Mouse (Mus musculus) testis, postnatal 10 days (tissue): ENCODE data around the gene Elovl5.

Experiments
- DNase-seq: peaks from one replicate; pipeline ENCODE4 v3.0.0; 2021; ENCODE audit warnings: low spot score

Gene Elovl5

GRCm38 (mm10) chr9:77954981-77955380 lies 37.8 kb downstream of the Elovl5 start:
- DNase-seq = no peak

DNA sequence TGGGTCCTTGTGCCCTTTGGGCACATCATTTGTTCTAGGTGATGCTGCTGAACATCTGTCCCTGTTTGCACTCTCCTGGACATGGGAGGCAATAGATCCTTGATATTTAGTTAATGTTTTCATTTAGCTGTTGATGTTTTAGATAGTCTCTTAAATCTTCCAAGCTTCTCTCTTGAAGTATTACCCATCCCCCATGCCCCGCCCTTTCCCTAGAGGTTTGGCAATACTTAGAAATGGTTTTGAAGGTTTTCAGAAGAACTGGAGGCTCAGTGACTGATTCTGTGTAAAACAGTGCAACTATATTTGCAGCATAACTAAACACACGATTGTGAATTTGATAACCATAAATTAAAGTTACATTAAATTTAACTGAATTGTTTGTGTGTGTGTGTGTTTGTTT lies 38.3 kb downstream of the Elovl5 start:
- no peak for DNase-seq

DNA sequence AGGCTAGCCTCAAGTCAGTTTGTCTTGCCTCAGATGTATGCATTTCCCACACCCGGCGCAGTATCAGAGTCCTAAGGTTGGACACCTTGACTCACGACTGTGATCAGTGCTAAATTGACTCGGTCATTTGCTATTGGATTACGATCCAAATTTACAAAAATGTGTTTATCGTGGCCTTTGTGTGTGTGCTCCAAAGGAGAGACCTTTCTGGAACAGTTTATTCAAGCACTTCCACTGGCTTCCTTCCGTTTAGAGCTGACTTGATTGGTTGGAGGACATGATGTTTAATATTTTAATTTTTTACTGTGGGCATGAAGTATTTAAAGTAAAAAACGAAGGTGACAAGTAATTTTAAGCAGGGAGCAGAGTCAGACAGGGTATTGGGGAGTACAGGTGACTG lies 38.8 kb downstream of the Elovl5 start:
- DNase-seq = no peak

DNA sequence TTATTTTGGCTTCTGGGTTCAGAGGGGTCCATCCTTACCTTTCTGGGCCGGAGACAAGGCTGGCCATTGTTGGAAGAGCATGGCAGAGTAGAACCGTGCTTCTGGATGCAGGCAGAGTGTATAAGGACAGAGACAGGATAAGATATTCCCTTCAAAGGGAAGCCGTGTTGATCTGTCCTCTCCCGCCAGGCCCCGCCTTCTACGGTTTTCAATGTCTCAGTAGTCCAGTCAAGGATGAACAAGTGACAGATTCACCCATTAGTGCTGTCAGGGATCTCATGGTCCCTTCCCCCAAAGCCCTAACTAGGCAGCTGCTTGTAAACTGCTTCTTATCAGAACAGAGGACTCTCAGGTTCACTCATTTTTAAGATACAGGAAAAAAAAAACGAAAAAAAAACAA lies 41.2 kb downstream of the Elovl5 start:
- DNase-seq = no peak

DNA sequence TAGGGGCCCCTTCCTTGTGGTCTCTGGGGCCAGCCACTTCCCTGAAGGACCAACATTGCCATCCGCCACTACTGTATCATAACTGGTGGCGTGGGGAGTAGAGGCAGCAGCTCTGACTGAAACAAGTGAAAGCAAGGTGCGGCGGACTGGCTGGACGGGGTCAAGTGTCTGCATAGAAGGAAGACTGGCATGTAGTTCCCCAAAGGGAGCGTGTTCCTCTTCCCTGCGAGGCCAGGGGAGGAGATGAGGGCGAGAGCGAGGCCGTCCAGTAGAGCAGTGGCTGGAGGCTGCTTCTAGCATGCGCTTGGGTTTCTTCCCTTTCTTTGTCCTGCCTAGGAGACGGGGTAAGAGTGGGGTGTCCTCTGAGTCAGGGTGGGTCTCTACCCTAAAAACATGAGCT lies 42.6 kb downstream of the Elovl5 start:
- no peak for DNase-seq

- DNase-seq = no peak
Observed at GRCm38 (mm10) chr9:77961350-77961749, 44.2 kb downstream of the Elovl5 start.

- no peak for DNase-seq
Observed at GRCm38 (mm10) chr9:77964084-77964483, 46.9 kb downstream of the Elovl5 start.

- no peak for DNase-seq
Observed at GRCm38 (mm10) chr9:77965287-77965686, 48.1 kb downstream of the Elovl5 start.

- no peak for DNase-seq
Observed at GRCm38 (mm10) chr9:77965768-77966552, 48.8 kb downstream of the Elovl5 start.

- no peak for DNase-seq
Observed at GRCm38 (mm10) chr9:77966861-77967260, 49.7 kb downstream of the Elovl5 start.

DNA sequence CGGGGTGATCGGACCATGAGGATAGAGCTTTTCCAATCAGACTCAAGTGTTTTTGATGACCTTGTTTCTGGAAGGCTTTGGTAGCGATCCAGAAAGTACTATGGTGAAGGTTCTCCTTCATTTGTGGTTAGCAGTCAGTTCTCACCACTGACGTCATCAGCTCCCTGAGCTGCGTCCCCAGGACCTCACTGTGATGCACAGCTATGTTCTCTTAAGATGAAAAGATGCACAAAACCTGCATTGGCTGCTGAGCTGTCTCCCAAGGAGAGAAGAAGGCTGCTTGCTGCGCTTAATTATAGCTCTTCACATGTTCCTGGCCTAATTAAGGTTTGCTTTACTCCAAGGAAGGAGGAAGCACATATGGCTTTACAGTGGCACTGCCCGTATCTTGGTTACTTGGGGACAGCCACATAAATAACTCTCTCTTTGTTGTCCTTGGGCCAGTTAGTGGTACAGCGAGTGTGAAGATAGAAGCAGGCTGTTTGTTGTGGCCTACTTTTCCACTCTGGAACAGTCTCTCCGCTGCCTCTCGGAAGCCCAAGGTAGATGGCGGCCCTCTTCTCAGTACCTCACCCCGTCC lies 50.5 kb downstream of the Elovl5 start:
- no peak for DNase-seq

DNA sequence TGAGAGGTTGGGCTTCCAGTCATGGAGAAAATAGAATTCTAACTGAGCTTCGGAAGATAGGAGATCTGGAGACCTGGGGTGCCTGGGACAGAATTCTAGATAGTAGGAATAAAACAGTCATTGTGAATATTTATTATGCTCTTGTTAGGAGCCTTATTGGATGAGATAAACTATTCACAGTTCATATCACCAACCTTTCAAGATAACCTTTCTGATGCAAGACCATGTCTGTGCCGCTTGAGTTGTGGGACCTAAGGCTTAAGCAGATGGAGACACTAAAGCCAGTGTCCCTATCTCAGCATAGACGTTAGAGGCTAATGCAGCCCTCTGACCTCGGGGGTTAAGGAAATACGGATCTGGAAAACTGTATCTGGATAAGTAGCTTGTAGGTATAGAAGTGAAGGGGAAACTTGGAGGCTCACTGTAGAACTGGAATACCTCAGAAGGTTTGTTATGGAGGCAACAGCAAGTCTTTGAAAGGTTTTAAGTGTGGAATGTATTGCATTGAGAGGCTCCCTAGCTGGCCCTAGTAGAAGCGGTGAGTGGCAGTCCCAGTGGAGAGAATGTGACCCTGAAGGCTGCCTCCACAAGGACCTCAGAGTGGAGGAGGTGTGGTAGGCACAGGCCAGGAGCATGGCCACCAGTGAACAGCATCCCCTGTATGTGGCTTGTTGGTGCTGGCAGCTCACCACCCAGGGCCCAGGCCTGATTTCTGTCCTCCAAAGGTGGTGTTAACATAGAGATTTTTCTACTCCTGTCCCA lies 52.2 kb downstream of the Elovl5 start:
- no peak for DNase-seq

- peak; percentile 33 for DNase-seq
Observed at GRCm38 (mm10) chr9:77979000-77979399, 61.8 kb downstream of the Elovl5 start.

DNA sequence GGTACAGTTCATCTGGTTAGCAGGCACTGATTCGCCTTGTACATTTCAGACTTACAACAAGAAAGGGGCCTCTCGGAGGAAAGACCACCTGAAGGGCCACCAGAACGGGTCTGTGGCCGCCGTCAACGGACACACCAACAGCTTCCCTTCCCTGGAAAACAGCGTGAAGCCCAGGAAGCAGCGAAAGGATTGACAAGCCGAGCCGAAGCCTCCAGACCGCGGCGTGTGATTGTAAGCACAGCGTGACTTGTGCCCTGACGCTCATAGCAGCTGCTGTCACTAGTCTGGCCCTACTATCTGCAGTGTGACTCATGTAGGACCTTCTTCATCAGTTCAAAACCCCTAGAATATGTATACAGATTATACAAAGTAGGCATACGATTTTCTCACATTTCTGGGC lies 65.5 kb downstream of the Elovl5 start:
- DNase-seq = peak; percentile 34

GRCm38 (mm10) chr9:77983521-77983920 lies 66.4 kb downstream of the Elovl5 start:
- no peak for DNase-seq

DNA sequence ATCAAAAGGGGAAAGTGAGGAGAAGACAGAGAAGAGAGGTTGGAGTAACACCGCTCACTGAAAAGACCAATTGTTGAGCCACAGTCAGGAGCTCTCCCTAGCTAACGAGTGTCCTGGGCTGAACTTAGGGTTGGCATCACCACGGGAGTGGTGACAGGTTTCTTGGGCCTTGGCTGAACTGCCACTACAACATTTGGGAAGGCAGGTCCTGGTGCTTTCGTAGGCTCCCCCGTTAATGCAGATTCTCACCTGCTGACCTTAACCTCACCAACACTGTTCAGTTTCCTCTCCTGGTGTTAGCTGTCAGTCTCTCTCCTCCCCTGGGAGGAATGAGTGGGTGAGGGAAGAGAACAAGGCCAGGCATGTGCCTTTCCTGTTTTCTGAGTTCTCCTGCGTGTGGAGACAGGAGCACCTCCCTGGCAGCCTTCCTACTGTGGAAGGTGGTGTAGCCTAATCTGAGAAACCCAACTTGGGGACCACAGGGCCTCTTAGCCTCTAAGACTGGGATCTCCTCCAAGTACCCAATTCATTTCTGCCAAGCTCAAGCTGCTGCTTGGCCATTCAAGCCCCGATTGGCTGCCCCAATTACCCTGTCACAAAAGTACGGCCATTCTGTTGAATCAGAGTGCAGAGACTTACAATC lies 69.1 kb downstream of the Elovl5 start:
- peak; percentile 33 for DNase-seq

GRCm38 (mm10) chr9:77989626-77990025 lies 72.5 kb downstream of the Elovl5 start:
- DNase-seq = peak; percentile 41

DNA sequence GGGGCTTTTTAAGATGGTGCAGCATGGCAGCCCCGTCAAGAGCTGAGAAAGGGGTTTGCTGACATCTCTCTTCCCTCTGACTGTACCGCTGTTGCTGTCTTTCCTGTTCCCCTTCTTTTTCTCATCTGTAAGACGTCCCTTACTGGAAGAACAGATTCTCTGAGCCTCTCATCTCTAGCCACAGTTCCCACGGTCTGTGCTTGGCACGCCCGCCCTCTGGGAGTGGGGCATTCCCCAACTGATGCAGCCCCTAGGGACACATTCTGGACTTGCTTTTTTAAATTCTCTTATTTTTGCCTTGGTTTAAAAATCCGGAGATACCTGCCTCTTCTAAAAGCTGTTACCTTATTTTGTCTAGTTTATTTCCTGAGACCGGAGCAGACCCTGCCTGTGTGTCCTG lies 73.1 kb downstream of the Elovl5 start:
- DNase-seq = peak; percentile 34

- DNase-seq = no peak
Observed at GRCm38 (mm10) chr9:77991650-77992049, 74.5 kb downstream of the Elovl5 start.

DNA sequence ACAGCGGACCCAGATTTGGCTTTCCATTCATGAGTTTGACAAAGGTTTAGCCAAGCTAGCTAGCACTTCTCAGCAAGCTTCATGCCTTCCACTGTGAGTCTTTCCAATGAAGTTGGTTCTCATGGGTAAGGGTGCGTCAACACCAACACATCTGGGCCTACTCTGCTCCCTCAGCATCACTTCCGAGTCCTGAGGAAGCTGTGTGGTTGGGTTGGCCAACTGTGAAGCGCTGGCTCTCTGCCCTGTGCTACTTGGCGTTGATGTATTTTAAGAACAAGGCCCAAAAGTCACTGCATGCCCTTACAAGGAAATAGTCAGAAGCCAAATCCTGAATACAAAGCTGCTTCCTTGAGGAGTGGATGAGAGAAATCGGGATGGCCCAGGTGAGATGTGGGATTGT lies 75.1 kb downstream of the Elovl5 start:
- peak; percentile 44 for DNase-seq

DNA sequence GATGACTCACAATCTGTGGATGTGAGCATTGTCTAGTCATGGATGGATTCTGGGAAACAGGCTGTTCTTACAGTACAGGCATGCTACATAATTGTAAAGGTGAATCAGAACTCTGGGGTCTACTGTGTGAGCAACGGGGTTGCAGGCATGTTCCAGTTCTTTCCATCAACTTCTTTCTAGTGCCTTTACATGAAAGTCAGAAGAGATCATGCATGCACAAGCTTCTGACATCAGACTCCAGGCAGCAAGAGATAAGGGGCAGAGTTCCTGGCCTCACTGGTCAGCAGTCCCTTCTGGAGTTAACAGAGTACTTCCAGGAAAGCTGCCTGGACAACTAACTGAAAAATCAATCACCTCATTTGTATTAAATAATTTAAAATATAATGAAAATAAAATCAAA lies 75.9 kb downstream of the Elovl5 start:
- DNase-seq = no peak

DNA sequence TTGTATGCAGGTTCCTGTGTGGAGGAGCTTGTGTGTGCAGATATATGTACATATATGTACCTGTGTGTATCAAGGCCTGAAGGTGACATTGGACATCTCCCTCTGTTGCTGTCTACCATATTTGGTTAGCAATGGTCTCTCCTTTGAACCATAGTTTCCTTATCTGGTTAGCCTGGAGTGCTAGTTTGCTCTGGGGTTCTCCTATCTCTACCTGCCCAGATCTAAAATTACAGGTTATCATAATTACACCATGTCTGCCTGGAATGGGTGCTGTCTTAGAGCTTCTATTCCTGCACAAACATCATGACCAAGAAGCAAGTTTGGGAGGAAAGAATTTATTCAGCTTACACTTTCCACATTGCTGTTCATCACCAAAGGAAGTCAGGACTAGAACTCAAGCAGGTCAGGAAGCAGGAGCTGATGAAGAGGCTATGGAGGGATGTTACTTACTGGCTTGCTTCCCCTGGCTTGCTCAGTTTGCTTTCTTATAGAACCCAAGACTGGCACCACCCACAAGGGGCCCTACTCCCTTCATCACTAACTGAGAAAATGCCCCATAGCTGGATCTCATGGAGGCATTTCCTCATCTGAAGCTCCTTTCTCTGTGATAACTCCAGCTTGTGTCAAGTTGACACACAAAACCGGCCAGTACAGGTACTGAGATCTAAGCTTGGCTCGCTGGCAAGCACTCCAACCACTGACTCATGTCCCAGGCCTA lies 76.5 kb downstream of the Elovl5 start:
- peak; percentile 17 for DNase-seq
